Mouse (Mus musculus) lung, embryonic 16.5 days (tissue): ENCODE measurements around the gene Crhbp. TPM values are rescaled to one million over a fixed set of nuclear protein-coding genes. Genes with fewer than 3 reads are reported as not detected.

Source experiments
- ATAC-seq: fragments of 200-750 bp; cut with Nextera tagmentation; 2 replicates; pipeline ENCODE4 v1.8.0; 2017; ENCODE audit warnings: low read depth, mild to moderate bottlenecking, moderate library complexity
- H3K27ac ChIP-seq: fragments of 300-500 bp; sonication (generic); 2 replicates; pipeline ENCODE4 v1.5.1; 2014; ENCODE audit warnings: mild to moderate bottlenecking, control low read depth, low read length
- H3K27me3 ChIP-seq: fragments of 300-500 bp; sonication (generic); 2 replicates; pipeline ENCODE4 v1.6.1; 2014; ENCODE audit warnings: low read depth, low read length, mixed read lengths; ENCODE audit not compliant: control insufficient read depth, insufficient read depth
- H3K36me3 ChIP-seq: fragments of 300-500 bp; sonication (generic); 2 replicates; pipeline ENCODE4 v1.6.1; 2014; ENCODE audit warnings: low read length; ENCODE audit not compliant: control insufficient read depth, insufficient read depth
- H3K4me1 ChIP-seq: fragments of 300-500 bp; sonication (generic); replicated peaks from 2 replicates; pipeline ENCODE4 v1.6.1; 2014; ENCODE audit warnings: low read length, mixed read lengths; ENCODE audit not compliant: control insufficient read depth, insufficient read depth
- H3K4me2 ChIP-seq: fragments of 300-500 bp; sonication (generic); 2 replicates; pipeline ENCODE4 v1.6.1; 2014; ENCODE audit warnings: low read depth, low read length, control low read depth
- H3K4me3 ChIP-seq: fragments of 300-500 bp; sonication (generic); 2 replicates; pipeline ENCODE4 v1.5.1; 2014; ENCODE audit warnings: mild to moderate bottlenecking, low read length, control low read depth
- H3K9ac ChIP-seq: fragments of 300-500 bp; sonication (generic); 2 replicates; pipeline ENCODE4 v1.6.1; 2014; ENCODE audit warnings: low read length, control low read depth
- H3K9me3 ChIP-seq: fragments of 300-500 bp; sonication (generic); 2 replicates; pipeline ENCODE4 v1.6.1; 2016; ENCODE audit warnings: low read length; ENCODE audit not compliant: control insufficient read depth
- WGBS: fragments of 180-500 bp; shearing (Covaris S2); extraction: QIAGEN DNeasy Blood & Tissue Kit; methylation state at CpG from one replicate; pipeline ENCODE4 v1.1.7; 2014; 5-methylcytosine and 5-hydroxymethylcytosine counted together
- polyA plus RNA-seq: library from polyadenylated mRNA; unstranded; fragments of >200 nt; fragmentation: Nextera tagmentation; extraction: Ambion mirVana; gene quantifications from 2 replicates; pipeline ENCODE4 v1.2.1, GENCODE M21; 2015

Crhbp gene
- 0.18 TPM in 1 of 2 replicates, not detected in the other for polyA plus RNA-seq

GRCm38 (mm10) chr13:95444824-95445223 is at the start of gene Crhbp:
TSS of gene Crhbp (minus strand) at chr13:95444924.
- no peaks in the 10 kb centered on the region for H3K9me3 ChIP-seq
- peaks cover 24% of the 10 kb centered on the region for H3K27me3 ChIP-seq
- 0 out of 2 replicates have a peak within 1 kb of the TSS, but pooled peaks have one; percentile 11 for H3K9ac ChIP-seq
- peak within 1 kb of the TSS; percentile 43 for H3K4me3 ChIP-seq
- no peak for ATAC-seq
- H3K4me2 ChIP-seq, result peak within 1 kb of the TSS; percentile 64
- H3K27ac ChIP-seq, result no peak within 1 kb of the TSS
- 45% methylated on average over 11 of the region's 11 CpGs for WGBS
- H3K4me1 ChIP-seq, result peaks cover 5% of the 10 kb centered on the region; the same call in 1 of the 2 replicates
- no peaks in the 10 kb centered on the region for H3K36me3 ChIP-seq

DNA sequence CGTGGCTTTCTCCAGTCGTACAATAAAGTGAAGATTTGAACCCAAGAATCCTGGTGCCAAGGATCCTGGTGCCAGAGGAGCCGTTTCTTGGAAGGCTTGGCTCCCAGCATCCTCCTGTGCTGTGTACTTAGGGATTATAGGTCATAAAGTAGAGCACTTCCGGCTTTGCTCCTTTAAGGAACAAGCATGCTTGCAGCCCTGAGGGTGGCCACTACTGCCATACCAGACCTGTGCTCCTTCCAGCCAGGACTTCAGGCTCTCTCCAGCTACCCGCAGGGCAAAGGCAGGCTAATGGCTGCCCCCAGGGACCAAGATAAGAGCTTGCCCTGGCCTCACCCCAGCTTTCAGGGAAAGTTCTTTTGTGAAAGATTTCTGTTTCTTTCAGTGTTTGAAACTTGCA is 48.6 kb upstream of the Crhbp start:
- H3K9ac ChIP-seq, result no peak overlapping the region
- no peak overlapping the region for H3K27ac ChIP-seq
- no peak overlapping the region for H3K4me2 ChIP-seq
- no peaks in the 10 kb centered on the region for H3K9me3 ChIP-seq
- H3K4me1 ChIP-seq, result peaks cover 7% of the 10 kb centered on the region; the same call in 1 of the 2 replicates
- no peaks in the 10 kb centered on the region for H3K36me3 ChIP-seq
- no peak for ATAC-seq
- H3K4me3 ChIP-seq, result no peak overlapping the region
- 58% methylated on average over 5 of the region's 5 CpGs for WGBS
- no peaks in the 10 kb centered on the region for H3K27me3 ChIP-seq

- no peak overlapping the region for H3K4me2 ChIP-seq
- no peaks in the 10 kb centered on the region for H3K27me3 ChIP-seq
- H3K4me1 ChIP-seq, result peaks cover 7% of the 10 kb centered on the region; the same call in 1 of the 2 replicates
- no peaks in the 10 kb centered on the region for H3K36me3 ChIP-seq
- no peak for ATAC-seq
- no peaks in the 10 kb centered on the region for H3K9me3 ChIP-seq
- WGBS, result 57% methylated on average over 11 of the region's 11 CpGs
- no peak overlapping the region for H3K9ac ChIP-seq
- H3K4me3 ChIP-seq, result no peak overlapping the region
- H3K27ac ChIP-seq, result no peak overlapping the region
Measured at GRCm38 (mm10) chr13:95491327-95491726, 46.6 kb upstream of the Crhbp start.

DNA sequence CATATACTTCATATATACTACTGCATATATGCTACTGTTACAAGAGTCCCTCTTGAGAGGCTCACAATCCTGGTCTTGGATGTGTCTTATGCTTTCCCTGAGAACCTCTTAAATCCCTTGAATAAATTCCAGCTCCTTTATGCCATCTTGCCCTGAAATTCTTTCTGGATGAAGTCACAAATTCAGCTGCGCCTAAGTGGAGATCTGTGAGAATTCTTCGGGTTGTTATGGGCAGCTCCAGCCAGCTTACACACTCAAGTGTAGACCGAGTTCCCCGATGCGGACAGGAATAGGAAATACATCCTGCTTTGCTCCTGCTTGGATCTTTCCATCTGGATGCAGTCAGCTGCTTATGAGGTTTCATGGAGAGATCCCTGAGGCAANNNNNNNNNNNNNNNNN is 39.9 kb upstream of the Crhbp start:
- peak; percentile 79 for ATAC-seq
- H3K4me2 ChIP-seq, result no peak overlapping the region
- WGBS, result 18% methylated on average over 5 of the region's 5 CpGs
- no peaks in the 10 kb centered on the region for H3K9me3 ChIP-seq
- peaks cover 3% of the 10 kb centered on the region for H3K4me1 ChIP-seq
- H3K36me3 ChIP-seq, result no peaks in the 10 kb centered on the region
- no peak overlapping the region for H3K9ac ChIP-seq
- no peaks in the 10 kb centered on the region for H3K27me3 ChIP-seq
- H3K27ac ChIP-seq, result 0 out of 2 replicates have a peak overlapping the region, but pooled peaks have one; percentile 57
- H3K4me3 ChIP-seq, result no peak overlapping the region

GRCm38 (mm10) chr13:95481428-95481827 is 36.7 kb upstream of the Crhbp start:
- 2% methylated on average over 4 of the region's 4 CpGs for WGBS
- no peaks in the 10 kb centered on the region for H3K36me3 ChIP-seq
- no peaks in the 10 kb centered on the region for H3K9me3 ChIP-seq
- no peak overlapping the region for H3K27ac ChIP-seq
- ATAC-seq, result peak; percentile 45; the same call in 1 of the 2 replicates
- H3K4me3 ChIP-seq, result no peak overlapping the region
- H3K4me2 ChIP-seq, result no peak overlapping the region
- H3K9ac ChIP-seq, result no peak overlapping the region
- H3K4me1 ChIP-seq, result peaks cover 3% of the 10 kb centered on the region
- H3K27me3 ChIP-seq, result no peaks in the 10 kb centered on the region

DNA sequence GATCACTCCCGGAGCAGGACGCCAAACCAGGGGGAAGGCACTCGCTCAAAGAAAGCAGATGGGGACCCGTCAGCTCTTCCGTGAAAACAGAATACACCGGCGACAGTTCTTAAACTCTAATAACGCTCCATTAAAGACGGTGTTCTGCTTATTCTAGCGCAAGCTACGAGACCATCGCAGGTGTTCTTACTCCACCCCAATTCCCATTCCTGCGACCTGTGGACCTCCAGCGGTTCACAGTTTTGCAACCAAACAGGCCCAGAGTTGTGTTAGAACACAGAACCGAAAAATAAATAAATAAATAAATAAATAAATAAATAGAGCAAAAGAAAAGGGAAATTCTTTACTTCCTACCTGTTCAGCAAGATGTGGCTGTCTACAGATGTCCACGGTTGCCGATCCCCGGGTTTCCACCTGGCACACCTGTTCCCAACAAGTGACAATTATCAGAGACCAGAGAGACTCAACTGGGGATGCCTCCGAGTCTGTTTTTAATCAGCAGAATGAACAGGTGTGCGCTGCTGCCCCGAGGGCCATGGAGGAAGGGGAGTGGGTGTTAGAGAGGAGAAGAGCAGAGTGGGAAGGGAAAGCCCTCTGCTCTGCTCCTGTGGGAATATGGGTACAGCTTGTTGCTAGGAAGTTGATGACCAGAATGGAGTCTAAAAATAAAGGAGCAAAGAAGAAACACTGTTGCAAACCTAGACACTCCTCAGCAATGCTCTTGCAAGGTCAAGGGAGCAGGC is 34.1 kb upstream of the Crhbp start, which contains the start of gene S100z:
Gene S100z (minus strand): TSS at position 51 of the 743 bp plus-strand sequence.
- Histone ChIP-seq H3K4me1 (no peaks in the 10 kb centered on the region; the same call in 1 of the 2 replicates), H3K9ac (no peak within 1 kb of the TSS), H3K4me2 (no peak within 1 kb of the TSS), H3K27ac (no peak within 1 kb of the TSS), H3K36me3 (no peaks in the 10 kb centered on the region), H3K9me3 (no peaks in the 10 kb centered on the region), H3K4me3 (no peak within 1 kb of the TSS), H3K27me3 (no peaks in the 10 kb centered on the region)
- no peak for ATAC-seq
- WGBS, result 87% methylated on average over 21 of the region's 21 CpGs

DNA sequence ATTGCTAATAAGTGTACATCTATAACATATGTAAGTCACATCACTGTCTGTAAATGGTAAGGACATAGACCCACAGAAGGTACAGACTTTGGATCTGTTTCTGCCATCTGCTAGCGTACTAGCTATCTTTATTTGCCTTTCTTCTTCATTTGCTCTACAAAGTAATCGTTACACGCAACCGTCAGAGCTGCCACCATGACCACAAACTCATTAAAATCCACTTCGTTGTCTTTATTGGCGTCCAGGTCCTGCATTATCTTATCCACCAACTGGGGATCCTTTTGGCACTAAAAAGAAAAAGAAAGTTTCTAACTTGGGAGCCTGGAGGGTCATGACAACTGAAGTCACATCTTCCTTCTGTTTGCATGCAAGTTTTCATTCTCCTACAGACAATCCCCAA is 32.4 kb upstream of the Crhbp start:
- H3K4me2 ChIP-seq, result no peak overlapping the region
- no peak overlapping the region for H3K4me3 ChIP-seq
- no peaks in the 10 kb centered on the region for H3K36me3 ChIP-seq
- no peaks in the 10 kb centered on the region for H3K9me3 ChIP-seq
- 68% methylated on average over 6 of the region's 6 CpGs for WGBS
- no peak for ATAC-seq
- H3K27me3 ChIP-seq, result no peaks in the 10 kb centered on the region
- no peaks in the 10 kb centered on the region for H3K4me1 ChIP-seq
- H3K27ac ChIP-seq, result no peak overlapping the region
- no peak overlapping the region for H3K9ac ChIP-seq

- Histone ChIP-seq H3K27ac (no peak overlapping the region), H3K27me3 (no peaks in the 10 kb centered on the region), H3K36me3 (no peaks in the 10 kb centered on the region), H3K4me2 (no peak overlapping the region), H3K4me3 (no peak overlapping the region), H3K9ac (no peak overlapping the region), H3K9me3 (no peaks in the 10 kb centered on the region), H3K4me1 (no peaks in the 10 kb centered on the region)
- WGBS, result 22% methylated on average over 7 of the region's 7 CpGs
- no peak for ATAC-seq
Measured at GRCm38 (mm10) chr13:95475124-95475523, 30.4 kb upstream of the Crhbp start.

DNA sequence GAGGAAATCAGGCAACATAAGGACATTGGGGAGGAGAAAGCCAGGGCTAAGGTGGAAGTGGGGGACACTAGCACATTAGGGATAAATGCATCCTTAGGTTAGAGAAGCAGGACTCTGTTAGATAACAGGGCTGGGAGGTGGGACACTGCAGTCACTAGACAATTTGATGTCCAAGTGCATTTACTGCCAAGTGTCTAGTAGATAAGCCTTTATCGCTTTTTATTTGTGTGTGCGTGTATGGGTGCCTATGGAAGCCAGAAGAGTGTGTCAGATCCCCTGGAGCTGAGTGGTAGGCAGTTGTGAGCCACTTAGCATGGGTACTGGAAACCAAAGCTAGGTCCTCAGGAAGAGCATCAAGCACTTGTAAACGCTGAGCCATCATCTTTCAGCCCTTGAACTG is 29.6 kb upstream of the Crhbp start:
- no peaks in the 10 kb centered on the region for H3K4me1 ChIP-seq
- no peak for ATAC-seq
- no peaks in the 10 kb centered on the region for H3K9me3 ChIP-seq
- H3K36me3 ChIP-seq, result no peaks in the 10 kb centered on the region
- H3K4me2 ChIP-seq, result no peak overlapping the region
- H3K4me3 ChIP-seq, result no peak overlapping the region
- no peaks in the 10 kb centered on the region for H3K27me3 ChIP-seq
- no peak overlapping the region for H3K9ac ChIP-seq
- H3K27ac ChIP-seq, result no peak overlapping the region
- 73% methylated on average over 3 of the region's 3 CpGs for WGBS
